Mouse (Mus musculus): Measurements from ENCODE around the gene Rpp38.

The Rpp38 gene

GRCm38 (mm10) chr2:3332484-3333242 is at the start of gene Rpp38:
Rpp38 (minus strand) TSS chr2:3332643.
- peak; percentile 99 for DNase-seq

GRCm38 (mm10) chr2:3365127-3365526 is 32.7 kb upstream of the Rpp38 start:
- DNase-seq, result no peak

DNA sequence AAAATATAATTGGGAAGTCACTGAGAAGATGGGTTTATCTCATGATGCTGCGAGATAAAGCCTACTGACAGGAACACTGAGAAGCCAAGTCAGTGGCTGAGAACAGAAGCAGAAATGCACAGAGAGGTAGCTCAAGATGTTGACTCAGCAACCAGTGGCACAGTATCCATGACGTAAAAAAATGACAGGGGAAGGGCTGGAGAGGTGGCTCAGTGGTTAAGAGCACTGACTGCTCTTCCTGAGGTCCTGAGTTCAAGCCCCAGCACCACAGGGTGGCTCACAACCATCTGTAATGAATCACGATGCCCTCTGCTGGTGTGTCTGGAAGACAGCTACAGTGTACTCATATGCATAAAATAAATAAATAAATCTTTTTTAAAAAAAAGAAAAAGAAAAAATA is 28.6 kb upstream of the Rpp38 start:
- DNase-seq, result no peak

- DNase-seq, result no peak
These were observed 25.4 kb upstream of the Rpp38 start for GRCm38 (mm10) chr2:3357887-3358286.

GRCm38 (mm10) chr2:3356311-3356710 is 23.9 kb upstream of the Rpp38 start:
- no peak for DNase-seq

GRCm38 (mm10) chr2:3355793-3356192 is 23.4 kb upstream of the Rpp38 start:
- no peak for DNase-seq

- DNase-seq, result no peak
These were observed 20.7 kb upstream of the Rpp38 start for GRCm38 (mm10) chr2:3353160-3353559.

DNA sequence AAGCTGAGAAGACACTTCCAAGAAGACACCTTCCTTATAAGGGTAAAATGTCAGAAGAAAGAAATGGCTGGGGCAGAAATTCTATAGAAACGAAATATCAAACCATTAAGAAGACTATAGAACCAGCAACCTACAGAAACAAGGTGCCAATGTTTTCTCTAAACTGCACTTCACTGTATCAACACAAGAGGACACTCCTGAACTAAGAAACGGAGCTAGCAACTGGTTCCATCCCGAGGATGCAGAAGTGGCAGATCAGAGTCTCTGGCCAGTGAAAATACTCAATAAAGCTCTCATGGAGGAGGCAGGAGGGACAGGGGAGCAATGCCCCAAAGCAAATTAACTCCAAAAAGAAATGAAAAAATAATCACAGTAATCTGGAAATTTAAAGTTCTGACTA is 16.5 kb upstream of the Rpp38 start:
- DNase-seq, result no peak

DNA sequence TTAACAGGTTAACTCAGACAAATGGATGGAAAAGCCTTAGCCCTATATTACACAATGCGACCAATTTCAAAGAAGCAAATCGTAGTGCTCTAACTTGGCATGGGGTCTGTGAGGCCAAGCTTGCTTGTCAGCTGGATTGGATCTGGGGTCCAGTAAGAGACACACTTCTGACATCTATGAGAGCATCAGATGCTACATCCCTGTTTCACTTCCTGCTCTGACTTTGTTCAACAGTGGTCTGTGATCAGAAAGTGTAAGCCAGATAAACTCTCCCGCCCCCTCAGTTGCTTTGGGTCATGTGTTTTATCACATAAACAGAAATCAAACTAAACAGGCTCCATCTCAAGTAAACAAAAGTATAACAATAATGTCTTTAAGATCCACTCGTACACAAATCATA is 16.0 kb upstream of the Rpp38 start:
- no peak for DNase-seq

DNA sequence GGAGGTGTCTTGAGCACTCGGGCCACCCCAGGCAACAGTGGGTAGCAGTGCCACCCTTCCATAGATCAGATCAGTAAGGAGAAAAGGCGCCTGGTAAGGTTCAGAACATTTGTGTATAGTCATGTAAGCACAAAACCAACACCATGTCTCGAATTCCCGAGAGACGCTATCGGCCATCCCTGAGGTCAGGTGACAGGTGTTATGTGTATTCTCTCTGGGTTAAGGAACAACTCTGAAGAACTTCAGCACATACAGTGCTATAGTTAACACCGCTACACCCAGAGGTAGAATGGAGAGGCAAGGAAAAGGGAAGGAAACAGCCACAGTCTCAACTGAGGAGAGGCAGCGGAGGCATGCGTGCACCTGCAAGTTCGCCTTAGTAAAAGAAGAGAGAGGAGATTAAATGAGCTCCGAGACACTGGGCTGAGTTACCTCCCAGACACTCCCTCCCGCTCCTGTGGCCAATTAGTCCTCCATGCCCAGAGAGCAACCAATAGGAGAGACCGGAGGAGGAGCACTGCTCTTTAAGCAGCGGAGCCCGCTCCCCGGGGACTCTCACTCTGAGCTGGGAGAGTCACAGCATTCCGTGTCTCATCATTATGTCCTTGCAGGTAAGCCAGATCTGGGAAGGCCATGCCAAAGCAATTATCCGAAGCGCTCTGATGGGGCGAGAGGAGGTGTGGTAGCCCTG is 3.3 kb upstream of the Rpp38 start, which contains the start of gene Acbd7:
Gene Acbd7 (plus strand): TSS at position 558 of the 691 bp plus-strand sequence.
- DNase-seq, result peak; percentile 64

- peak; percentile 58 for DNase-seq
These were observed 1.3 kb upstream of the Rpp38 start for GRCm38 (mm10) chr2:3333761-3334160.

- DNase-seq, result no peak
These were observed 387 bp downstream of the Rpp38 start for GRCm38 (mm10) chr2:3332056-3332455.

- peak; percentile 39 for DNase-seq
These were observed 1.3 kb downstream of the Rpp38 start for GRCm38 (mm10) chr2:3331071-3331703.

DNA sequence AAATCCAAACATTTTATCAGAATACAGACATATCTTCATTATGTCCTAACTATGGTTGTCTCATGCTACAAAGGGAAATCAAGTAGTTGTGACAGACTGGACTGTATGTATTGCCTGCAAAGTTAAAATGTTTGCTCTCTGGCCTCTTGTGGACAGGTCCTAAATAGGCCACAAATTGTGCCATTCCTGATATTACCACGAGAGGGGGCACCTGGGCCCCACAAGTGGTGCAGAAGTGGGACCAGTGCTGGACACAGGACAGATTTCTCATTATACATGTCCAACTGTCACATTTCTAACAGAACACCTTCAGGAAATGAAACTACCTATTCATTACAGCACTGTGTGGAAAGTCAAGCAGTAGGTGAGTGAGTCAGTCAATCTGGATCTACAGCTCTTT is 5.1 kb downstream of the Rpp38 start:
- DNase-seq, result peak; percentile 78

- DNase-seq, result no peak
These were observed 5.9 kb downstream of the Rpp38 start for GRCm38 (mm10) chr2:3326547-3326946.

- no peak for DNase-seq
These were observed 7.9 kb downstream of the Rpp38 start for GRCm38 (mm10) chr2:3324381-3325130.

DNA sequence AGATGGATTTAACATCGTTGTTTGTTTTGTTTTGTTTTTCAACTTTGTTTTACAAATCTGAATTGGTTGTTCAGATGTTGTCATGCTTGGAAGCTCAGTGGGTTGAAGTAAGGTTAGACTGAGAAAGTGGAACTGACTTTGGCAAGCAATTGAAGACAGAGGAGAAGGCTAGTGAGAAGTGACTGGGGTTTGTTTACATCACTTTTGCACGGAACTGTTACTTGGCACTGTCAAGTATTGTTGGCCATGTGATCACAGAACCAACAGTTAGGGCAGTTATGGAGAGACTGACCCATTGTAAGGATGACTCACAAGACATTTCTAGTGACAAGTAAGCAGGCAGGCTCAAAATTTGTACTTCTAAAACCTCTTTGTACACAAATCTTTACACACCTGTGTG is 9.3 kb downstream of the Rpp38 start:
- DNase-seq, result no peak

GRCm38 (mm10) chr2:3305426-3306025 is 26.9 kb downstream of the Rpp38 start:
- DNase-seq, result peak; percentile 86

- no peak for DNase-seq
These were observed 36.6 kb downstream of the Rpp38 start for GRCm38 (mm10) chr2:3295826-3296225.

- DNase-seq, result no peak
These were observed 40.3 kb downstream of the Rpp38 start for GRCm38 (mm10) chr2:3292170-3292569.

- no peak for DNase-seq
These were observed 42.9 kb downstream of the Rpp38 start for GRCm38 (mm10) chr2:3289581-3289980.

DNA sequence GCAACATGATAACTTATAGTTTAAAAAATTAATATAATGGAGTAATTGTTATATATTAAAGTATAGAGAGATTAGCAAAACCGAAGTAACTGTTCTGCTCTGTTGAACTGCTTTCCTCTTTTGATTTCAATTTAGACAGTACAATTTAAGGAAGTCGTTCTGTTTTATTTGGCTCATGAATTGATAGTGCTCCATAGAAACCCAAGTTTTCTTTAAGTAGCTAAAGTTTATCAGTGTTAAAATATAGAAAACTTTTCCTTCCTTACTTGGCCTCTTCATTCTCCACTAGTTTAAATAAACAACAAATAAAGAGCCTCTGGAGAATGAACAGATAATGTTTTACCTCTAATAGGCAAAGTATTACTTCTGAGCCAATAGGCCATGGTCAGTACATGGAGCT is 46.2 kb downstream of the Rpp38 start:
- DNase-seq, result no peak

DNA sequence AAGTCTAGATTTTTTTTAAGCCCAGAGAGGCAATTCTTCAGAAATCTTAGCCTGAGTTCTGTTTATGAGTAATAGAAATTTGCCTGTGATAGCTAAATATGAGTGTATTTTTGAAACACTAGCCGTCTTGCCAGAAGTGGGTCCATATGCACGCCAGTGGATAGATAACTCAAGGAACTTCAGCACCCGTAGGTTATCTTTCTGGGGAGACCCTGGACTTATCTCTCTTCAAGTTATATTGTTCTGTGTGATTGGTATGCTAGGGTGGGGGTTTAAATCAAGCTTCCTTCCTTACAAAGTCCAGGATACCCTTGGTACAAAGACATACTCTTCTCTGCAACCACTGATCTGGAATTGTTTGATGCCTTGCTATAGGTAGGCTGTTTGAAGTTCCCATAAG is 46.7 kb downstream of the Rpp38 start:
- no peak for DNase-seq

Data from cerebellum, adult 9-10 months (tissue).